Mouse (Mus musculus): Measurements from ENCODE around the gene Soat1. TPM values are rescaled to one million over a fixed set of nuclear protein-coding genes. Genes with fewer than 3 reads are reported as not detected.

Soat1 gene
- polyA plus RNA-seq, 2 experiments: 19.1 to 23.1 TPM

- H3K4me3 ChIP-seq (replicated peaks; ENCODE audit: low read length): no peak overlapping the region
- no peak overlapping the region for H3K9ac ChIP-seq (ENCODE audit: low read depth, low read length, severe bottlenecking)
- no peaks in the 10 kb centered on the region for H3K4me1 ChIP-seq (ENCODE audit: control insufficient read depth, insufficient read depth, low read length)
- H3K27ac ChIP-seq (replicated peaks; ENCODE audit: low read depth, low read length): no peak overlapping the region
- no peak for DNase-seq (ENCODE audit: low spot score)
- no peak overlapping the region for H3K4me2 ChIP-seq (replicated peaks; ENCODE audit: low read depth, low read length, severe bottlenecking)
- H3K9me3 ChIP-seq (ENCODE audit: control insufficient read depth, low read length): no peaks in the 10 kb centered on the region
- no peak for TF ChIP-seq POLR2A (IDR thresholded peaks at IDR 0.05; ENCODE audit: borderline replicate concordance, extremely low read depth, insufficient read depth, insufficient read length)
- no peak for ATAC-seq (ENCODE audit: low FRiP score, low read depth)
- 93% methylated on average over 6 of the region's 6 CpGs for WGBS
- peaks cover 37% of the 10 kb centered on the region for H3K36me3 ChIP-seq (ENCODE audit: control insufficient read depth, insufficient read depth, low read length)
- H3K27me3 ChIP-seq (ENCODE audit: control insufficient read depth, insufficient read depth, low read length): no peaks in the 10 kb centered on the region
Observed at GRCm38 (mm10) chr1:156428434-156428833, 45.7 kb downstream of the Soat1 start.

- WGBS: 92% methylated on average over 4 of the region's 4 CpGs
- Histone ChIP-seq H3K4me3 (replicated peaks; ENCODE audit: low read length) (no peak overlapping the region), H3K9me3 (ENCODE audit: control insufficient read depth, low read length) (no peaks in the 10 kb centered on the region), H3K9ac (ENCODE audit: low read depth, low read length, severe bottlenecking) (no peak overlapping the region), H3K27ac (replicated peaks; ENCODE audit: low read depth, low read length) (no peak overlapping the region), H3K36me3 (ENCODE audit: control insufficient read depth, insufficient read depth, low read length) (peaks cover 18% of the 10 kb centered on the region), H3K27me3 (ENCODE audit: control insufficient read depth, insufficient read depth, low read length) (no peaks in the 10 kb centered on the region), H3K4me1 (ENCODE audit: control insufficient read depth, insufficient read depth, low read length) (no peaks in the 10 kb centered on the region), H3K4me2 (replicated peaks; ENCODE audit: low read depth, low read length, severe bottlenecking) (no peak overlapping the region)
- DNase-seq (ENCODE audit: low spot score) (no peak), ATAC-seq (ENCODE audit: low FRiP score, low read depth) (no peak)
- no peak for TF ChIP-seq POLR2A (IDR thresholded peaks at IDR 0.05; ENCODE audit: borderline replicate concordance, extremely low read depth, insufficient read depth, insufficient read length)
Observed at GRCm38 (mm10) chr1:156425746-156426145, 48.4 kb downstream of the Soat1 start.

- H3K4me2 ChIP-seq (replicated peaks; ENCODE audit: low read depth, low read length, severe bottlenecking): no peak overlapping the region
- ATAC-seq (ENCODE audit: low FRiP score, low read depth) (no peak), DNase-seq (ENCODE audit: low spot score) (no peak)
- 86% methylated on average over 3 of the region's 3 CpGs for WGBS
- no peaks in the 10 kb centered on the region for H3K27me3 ChIP-seq (ENCODE audit: control insufficient read depth, insufficient read depth, low read length)
- no peak overlapping the region for H3K27ac ChIP-seq (replicated peaks; ENCODE audit: low read depth, low read length)
- TF ChIP-seq POLR2A (IDR thresholded peaks at IDR 0.05; ENCODE audit: borderline replicate concordance, extremely low read depth, insufficient read depth, insufficient read length): no peak
- H3K36me3 ChIP-seq (ENCODE audit: control insufficient read depth, insufficient read depth, low read length): peaks cover 6% of the 10 kb centered on the region; the same call in 1 of the 2 replicates
- H3K9ac ChIP-seq (ENCODE audit: low read depth, low read length, severe bottlenecking): no peak overlapping the region
- no peak overlapping the region for H3K4me3 ChIP-seq (replicated peaks; ENCODE audit: low read length)
- H3K4me1 ChIP-seq (ENCODE audit: control insufficient read depth, insufficient read depth, low read length): no peaks in the 10 kb centered on the region
- H3K9me3 ChIP-seq (ENCODE audit: control insufficient read depth, low read length): no peaks in the 10 kb centered on the region
Observed at GRCm38 (mm10) chr1:156424054-156424453, 50.1 kb downstream of the Soat1 start.

- Histone ChIP-seq H3K4me1 (ENCODE audit: control insufficient read depth, insufficient read depth, low read length) (no peaks in the 10 kb centered on the region), H3K27me3 (ENCODE audit: control insufficient read depth, insufficient read depth, low read length) (no peaks in the 10 kb centered on the region), H3K36me3 (ENCODE audit: control insufficient read depth, insufficient read depth, low read length) (0 out of 2 replicates have a peak, but pooled peaks cover under 1% of the 10 kb centered on the region), H3K4me3 (replicated peaks; ENCODE audit: low read length) (no peak overlapping the region), H3K27ac (replicated peaks; ENCODE audit: low read depth, low read length) (no peak overlapping the region), H3K4me2 (replicated peaks; ENCODE audit: low read depth, low read length, severe bottlenecking) (no peak overlapping the region), H3K9me3 (ENCODE audit: control insufficient read depth, low read length) (no peaks in the 10 kb centered on the region), H3K9ac (ENCODE audit: low read depth, low read length, severe bottlenecking) (no peak overlapping the region)
- DNase-seq (ENCODE audit: low spot score) (no peak), ATAC-seq (ENCODE audit: low FRiP score, low read depth) (no peak)
- WGBS: 85% methylated on average over 6 of the region's 6 CpGs
- TF ChIP-seq POLR2A (IDR thresholded peaks at IDR 0.05; ENCODE audit: borderline replicate concordance, extremely low read depth, insufficient read depth, insufficient read length): no peak
Observed at GRCm38 (mm10) chr1:156423493-156423892, 50.6 kb downstream of the Soat1 start.

GRCm38 (mm10) chr1:156422856-156423255 lies 51.3 kb downstream of the Soat1 start:
- 58% methylated on average over 6 of the region's 6 CpGs for WGBS
- Histone ChIP-seq H3K36me3 (ENCODE audit: control insufficient read depth, insufficient read depth, low read length) (no peaks in the 10 kb centered on the region), H3K4me2 (replicated peaks; ENCODE audit: low read depth, low read length, severe bottlenecking) (no peak overlapping the region), H3K4me3 (replicated peaks; ENCODE audit: low read length) (no peak overlapping the region), H3K27me3 (ENCODE audit: control insufficient read depth, insufficient read depth, low read length) (no peaks in the 10 kb centered on the region), H3K4me1 (ENCODE audit: control insufficient read depth, insufficient read depth, low read length) (no peaks in the 10 kb centered on the region), H3K27ac (replicated peaks; ENCODE audit: low read depth, low read length) (no peak overlapping the region), H3K9me3 (ENCODE audit: control insufficient read depth, low read length) (no peaks in the 10 kb centered on the region), H3K9ac (ENCODE audit: low read depth, low read length, severe bottlenecking) (no peak overlapping the region)
- ATAC-seq (ENCODE audit: low FRiP score, low read depth) (no peak), DNase-seq (ENCODE audit: low spot score) (no peak)
- TF ChIP-seq POLR2A (IDR thresholded peaks at IDR 0.05; ENCODE audit: borderline replicate concordance, extremely low read depth, insufficient read depth, insufficient read length): no peak

All from limb, embryonic 14.5 days (tissue).